Mouse (Mus musculus): ENCODE results near the gene Tex264.

DNA sequence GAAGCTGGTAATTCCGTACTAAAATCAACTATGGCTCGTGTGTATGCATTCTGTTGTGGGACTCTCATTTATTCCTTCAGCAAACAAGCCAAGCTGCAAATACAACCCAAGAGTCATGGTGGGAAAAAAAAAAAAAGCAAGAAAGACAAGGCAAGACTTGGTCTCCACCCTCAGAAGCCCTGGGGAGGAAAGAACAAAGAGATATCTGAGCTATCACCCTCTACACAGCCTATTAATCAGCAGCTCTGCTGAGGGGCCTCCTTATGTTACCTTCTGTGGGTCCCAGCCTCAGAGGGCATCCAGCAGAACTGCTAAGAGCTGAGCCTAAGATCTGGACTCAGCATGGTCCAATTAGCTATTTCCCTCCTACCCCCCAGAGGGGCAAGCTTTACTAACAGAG is 11.9 kb downstream of the Tex264 start:
- TF ChIP-seq CTCF (IDR thresholded peaks at IDR 0.05; ENCODE audit: low read depth, low read length) (no peak), POLR2A (IDR thresholded peaks at IDR 0.05; ENCODE audit: extremely low read depth, insufficient read depth, low read length) (no peak)
